Mouse (Mus musculus) liver, postnatal 0 days (tissue): Measurements from ENCODE around the gene Tgm2. TPM values are rescaled to one million over a fixed set of nuclear protein-coding genes. Genes with fewer than 3 reads are reported as not detected.

Source experiments
- ATAC-seq: fragments of 200-750 bp; cut with Nextera tagmentation; 2 replicates; pipeline ENCODE4 v1.8.0; 2017; ENCODE audit warnings: mild to moderate bottlenecking, moderate library complexity
- DNase-seq: peaks from one replicate; pipeline ENCODE4 v3.0.0-alpha.2; 2016
- H3K27ac ChIP-seq: fragments of 300-500 bp; sonication (generic); 2 replicates; pipeline ENCODE4 v1.5.1; 2014; ENCODE audit warnings: antibody characterized with exemption, moderate library complexity, mild to moderate bottlenecking, low read depth
- H3K27me3 ChIP-seq: fragments of 300-500 bp; sonication (generic); 2 replicates; pipeline ENCODE4 v1.6.1; 2014; ENCODE audit warnings: low read length, control low read depth, mixed read lengths; ENCODE audit not compliant: insufficient read depth
- H3K36me3 ChIP-seq: fragments of 300-500 bp; sonication (generic); replicated peaks from 2 replicates; pipeline ENCODE4 v1.6.1; 2014; ENCODE audit warnings: mild to moderate bottlenecking, control low read depth, low read length, moderate library complexity, mixed read lengths; ENCODE audit not compliant: insufficient read depth
- H3K4me1 ChIP-seq: fragments of 300-500 bp; sonication (generic); 2 replicates; pipeline ENCODE4 v1.6.1; 2014; ENCODE audit warnings: antibody characterized with exemption, mild to moderate bottlenecking, control low read depth; ENCODE audit not compliant: insufficient read depth
- H3K4me2 ChIP-seq: fragments of 300-500 bp; sonication (generic); 2 replicates; pipeline ENCODE4 v1.6.1; 2014; ENCODE audit warnings: low read depth, mild to moderate bottlenecking, low read length, moderate library complexity, mixed read lengths
- H3K4me3 ChIP-seq: fragments of 300-500 bp; sonication (generic); 2 replicates; pipeline ENCODE4 v1.5.1; 2014; ENCODE audit warnings: low read depth, low read length
- H3K9ac ChIP-seq: fragments of 300-500 bp; sonication (generic); replicated peaks from 2 replicates; pipeline ENCODE4 v1.6.1; 2014; ENCODE audit warnings: mild to moderate bottlenecking, moderate library complexity
- H3K9me3 ChIP-seq: fragments of 300-500 bp; sonication (generic); 2 replicates; pipeline ENCODE4 v1.6.1; 2016; ENCODE audit warnings: mild to moderate bottlenecking, control low read depth, low read length, mixed read lengths
- CTCF ChIP-seq: sonication (generic); IDR thresholded peaks from 2 replicates; pipeline ENCODE4 v1.5.1; 2016; ENCODE audit warnings: antibody characterized with exemption, low read depth
- EP300 ChIP-seq: IDR thresholded peaks from 2 replicates; pipeline ENCODE4 v1.6.1; 2016; ENCODE audit warnings: antibody characterized with exemption, low read depth, mild to moderate bottlenecking
- WGBS: fragments of 180-500 bp; shearing (Covaris S2); extraction: QIAGEN DNeasy Blood & Tissue Kit; methylation state at CpG from one replicate; pipeline ENCODE4 v1.1.7; 2014; ENCODE audit not compliant: insufficient replicate concordance; 5-methylcytosine and 5-hydroxymethylcytosine counted together
- polyA plus RNA-seq: library from polyadenylated mRNA; unstranded; fragments of >200 nt; fragmentation: Nextera tagmentation; extraction: Ambion mirVana; gene quantifications from 2 replicates; pipeline ENCODE4 v1.2.1, GENCODE M21; 2015

Tgm2 gene
- polyA plus RNA-seq, 1 experiment from 2014 or later: 59.7 TPM

DNA sequence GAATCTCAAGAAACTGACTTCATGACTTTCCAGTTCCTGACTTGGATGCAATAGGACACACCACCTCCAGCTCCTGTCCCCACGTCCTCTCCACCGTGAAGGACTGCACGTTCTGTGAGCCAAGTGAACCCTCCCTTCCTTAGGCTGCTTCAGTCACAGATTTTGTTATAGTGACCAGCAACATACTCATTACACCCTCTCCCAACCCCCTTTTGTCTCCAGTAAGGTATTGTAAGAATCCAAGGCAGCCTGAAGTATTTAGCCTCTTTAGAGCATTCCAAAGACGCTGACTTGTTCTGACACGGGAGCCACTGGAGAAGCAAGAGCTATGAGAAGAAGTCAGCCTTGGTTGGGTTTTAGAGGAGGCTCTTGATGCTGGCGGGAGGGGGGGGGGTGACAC, 23.1 kb upstream of the Tgm2 start:
- TF ChIP-seq CTCF (no peak), EP300 (no peak)
- Histone ChIP-seq H3K9ac (no peak overlapping the region), H3K9me3 (no peaks in the 10 kb centered on the region), H3K4me2 (no peak overlapping the region), H3K27me3 (no peaks in the 10 kb centered on the region), H3K36me3 (no peaks in the 10 kb centered on the region), H3K4me3 (no peak overlapping the region), H3K27ac (no peak overlapping the region), H3K4me1 (peaks cover 42% of the 10 kb centered on the region)
- ATAC-seq (no peak), DNase-seq (no peak)
- WGBS: 78% methylated on average over 6 of the region's 6 CpGs

DNA sequence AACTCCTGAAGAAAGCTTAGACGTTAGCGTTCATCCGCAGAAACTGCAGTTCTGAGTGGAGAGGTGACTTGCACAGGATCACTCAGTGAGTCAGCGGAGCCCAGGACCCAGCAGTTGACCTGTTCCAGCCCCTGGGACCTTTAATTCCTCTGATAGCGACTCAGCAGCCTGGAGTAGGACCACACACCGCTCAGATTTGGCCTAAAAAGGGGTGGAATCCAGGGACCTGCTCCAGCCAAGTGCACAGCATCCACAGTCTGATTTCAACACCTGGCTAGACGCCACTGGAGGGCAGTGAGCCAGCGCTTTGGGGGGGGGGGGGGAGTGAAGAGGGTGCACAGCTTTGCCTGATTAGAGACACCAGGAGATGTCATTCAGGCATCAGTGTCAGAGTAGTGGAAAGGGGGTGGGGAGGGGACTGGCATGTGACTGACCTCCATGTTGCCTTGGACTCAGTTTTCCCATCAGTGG, 22.5 kb upstream of the Tgm2 start:
- WGBS: 55% methylated on average over 8 of the region's 8 CpGs
- ATAC-seq: peak; percentile 78
- peak; percentile 77 for DNase-seq

DNA sequence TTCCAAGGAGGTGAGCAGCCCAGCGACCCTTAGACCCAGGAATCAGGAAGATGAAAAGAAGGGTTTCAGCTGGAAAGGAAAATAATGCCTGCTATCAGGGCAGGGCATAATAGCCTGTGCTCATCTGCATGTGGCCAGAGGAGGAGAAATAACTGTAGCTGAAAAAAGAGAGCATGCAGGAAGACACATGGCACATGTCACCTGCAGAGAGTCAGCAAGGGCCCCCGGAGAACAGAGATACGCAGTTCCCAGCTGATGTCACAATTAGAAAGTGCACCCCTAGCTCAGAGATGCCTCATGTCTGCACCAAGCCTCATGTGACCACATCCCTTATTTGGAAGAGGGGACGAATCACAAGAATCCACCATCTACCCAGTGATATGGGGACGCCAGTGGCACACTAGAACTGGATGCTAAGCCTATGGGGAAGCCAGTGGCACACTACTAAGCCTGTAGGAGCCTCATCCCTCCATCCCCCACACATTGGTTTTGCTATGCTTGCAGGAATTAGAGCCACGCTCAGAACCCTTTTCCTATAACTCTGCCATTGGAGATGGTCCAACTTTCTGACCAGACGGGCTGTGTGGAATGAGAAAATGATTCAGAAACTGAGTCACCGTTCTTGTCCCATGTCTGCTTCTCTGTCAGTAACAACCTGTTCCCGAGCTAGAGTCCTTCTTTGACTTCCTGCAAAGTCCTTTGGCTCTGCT, 21.4 kb upstream of the Tgm2 start:
- Histone ChIP-seq H3K4me1 (peaks cover 44% of the 10 kb centered on the region), H3K27ac (peak overlapping the region; percentile 77), H3K4me3 (no peak overlapping the region), H3K36me3 (no peaks in the 10 kb centered on the region), H3K9me3 (no peaks in the 10 kb centered on the region), H3K27me3 (no peaks in the 10 kb centered on the region), H3K4me2 (no peak overlapping the region), H3K9ac (no peak overlapping the region)
- TF ChIP-seq CTCF: no peak
- TF ChIP-seq EP300: no peak
- 54% methylated on average over 9 of the region's 9 CpGs for WGBS
- ATAC-seq (no peak), DNase-seq (no peak)

More for the DNA sequence above, 22.5 kb upstream of the Tgm2 start:
- Histone ChIP-seq H3K9me3 (no peaks in the 10 kb centered on the region), H3K27me3 (no peaks in the 10 kb centered on the region), H3K4me1 (peaks cover 39% of the 10 kb centered on the region), H3K36me3 (no peaks in the 10 kb centered on the region), H3K4me2 (no peak overlapping the region), H3K4me3 (no peak overlapping the region), H3K9ac (no peak overlapping the region), H3K27ac (peak overlapping the region; percentile 44; the same call in 1 of the 2 replicates)
- TF ChIP-seq EP300: no peak
- no peak for TF ChIP-seq CTCF

DNA sequence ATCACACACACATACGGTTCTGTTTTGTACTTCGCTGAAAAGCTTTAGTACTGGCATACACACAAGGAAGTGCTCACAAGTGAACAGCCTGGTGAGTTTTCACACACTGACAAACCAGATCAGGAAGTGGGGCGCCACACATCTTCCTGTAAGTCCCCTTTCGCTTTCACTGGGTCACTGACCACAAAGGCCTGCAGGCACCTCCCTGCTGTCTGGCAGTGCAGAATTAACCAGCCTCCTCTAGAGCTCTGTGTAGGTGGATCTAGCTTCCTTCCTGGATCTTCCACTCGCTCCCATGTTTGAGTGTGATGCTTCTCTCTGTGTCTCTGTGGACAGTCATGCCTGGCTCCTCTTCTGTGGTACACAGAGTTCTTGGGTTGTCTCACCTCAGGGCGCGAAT, 20.4 kb upstream of the Tgm2 start:
- Histone ChIP-seq H3K27me3 (no peaks in the 10 kb centered on the region), H3K9ac (no peak overlapping the region), H3K9me3 (no peaks in the 10 kb centered on the region), H3K4me1 (peaks cover 51% of the 10 kb centered on the region), H3K4me3 (no peak overlapping the region), H3K4me2 (peak overlapping the region; percentile 36), H3K36me3 (no peaks in the 10 kb centered on the region), H3K27ac (peak overlapping the region; percentile 77)
- 30% methylated on average over 7 of the region's 7 CpGs for WGBS
- peak; percentile 49; the same call in 1 of the 2 replicates for TF ChIP-seq EP300
- TF ChIP-seq CTCF: no peak
- peak; percentile 64 for DNase-seq
- peak; percentile 41 for ATAC-seq

DNA sequence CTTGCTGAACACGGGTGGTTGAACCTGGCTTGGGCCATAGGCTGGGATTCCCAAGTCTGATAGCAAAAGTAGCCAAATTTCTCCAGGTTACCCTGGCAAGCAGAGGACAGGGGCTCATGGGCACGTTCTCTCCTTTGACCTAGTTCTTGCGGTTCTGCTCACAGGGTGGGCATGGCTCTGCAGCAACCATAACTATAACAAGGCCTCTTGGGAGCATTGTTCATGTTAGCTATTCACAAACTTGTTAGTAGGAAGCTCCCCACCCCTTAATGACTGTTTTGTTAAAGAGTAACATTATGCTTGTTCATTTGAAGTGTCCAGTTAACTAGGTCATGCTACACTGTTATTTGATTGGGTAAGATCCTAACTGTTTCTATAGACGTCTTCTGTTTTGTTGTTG, 19.5 kb upstream of the Tgm2 start:
- H3K27me3 ChIP-seq: no peaks in the 10 kb centered on the region
- H3K27ac ChIP-seq: peak overlapping the region; percentile 52
- no peak overlapping the region for H3K9ac ChIP-seq
- ATAC-seq: no peak
- no peak for TF ChIP-seq CTCF
- TF ChIP-seq EP300: no peak
- peaks cover 59% of the 10 kb centered on the region for H3K4me1 ChIP-seq
- 73% methylated on average over 4 of the region's 4 CpGs for WGBS
- H3K4me2 ChIP-seq: no peak overlapping the region
- H3K9me3 ChIP-seq: no peaks in the 10 kb centered on the region
- H3K36me3 ChIP-seq: no peaks in the 10 kb centered on the region
- DNase-seq: no peak
- no peak overlapping the region for H3K4me3 ChIP-seq

GRCm38 (mm10) chr2:158163034-158163433, 16.8 kb upstream of the Tgm2 start:
- Histone ChIP-seq H3K4me1 (peaks cover 63% of the 10 kb centered on the region), H3K36me3 (no peaks in the 10 kb centered on the region), H3K9ac (no peak overlapping the region), H3K4me3 (no peak overlapping the region), H3K9me3 (no peaks in the 10 kb centered on the region), H3K27ac (peak overlapping the region; percentile 81; the same call in 1 of the 2 replicates), H3K27me3 (no peaks in the 10 kb centered on the region), H3K4me2 (no peak overlapping the region)
- TF ChIP-seq CTCF (no peak), EP300 (no peak)
- ATAC-seq: no peak
- 37% methylated on average over 6 of the region's 6 CpGs for WGBS
- DNase-seq: no peak
